Comparison of ENCODE assay signal across 20 mouse cellular contexts in the genomic region with DNA sequence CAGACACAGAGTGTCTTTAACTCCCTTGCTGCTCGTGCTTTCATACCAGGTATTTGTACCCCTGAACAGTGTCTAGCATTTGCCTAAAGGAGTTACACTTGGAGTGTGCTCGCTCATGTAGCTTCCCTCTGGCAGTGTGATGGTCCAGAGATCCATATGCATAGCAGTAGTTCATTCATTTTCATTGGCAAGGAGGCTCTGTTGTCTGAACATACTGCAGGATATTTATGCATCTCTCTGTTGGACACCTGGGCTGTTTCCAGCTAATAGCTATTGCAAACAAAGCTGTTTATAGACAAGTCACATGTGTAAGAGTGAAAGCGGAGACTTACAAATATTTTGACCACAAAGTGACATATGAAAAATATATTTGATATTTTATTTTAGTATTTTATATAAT.
A peak's percentile ranks its signal among the peaks of the same experiment; 100 is the strongest.
DNase-seq lines count a peak whose midpoint lies in the region; ATAC-seq lines count a peak whose summit lies in the region.
"Had no signal": no experiment of that assay in that cellular context is flagged by ENCODE, and none has a peak within 500 bp of the region (broad histone marks: within the 10 kb centered on the region; RNA-seq: fewer than 3 reads in every experiment).

No protein-coding gene starts in this region.

- peaks cover 12% of the 10 kb centered on the region for H3K4me1 ChIP-seq in hindbrain, embryonic 16.5 days (ENCODE audit: control insufficient read depth, insufficient read depth, low read depth, low read length)
- H3K4me1 ChIP-seq in hindbrain, embryonic 14.5 days (replicated peaks; ENCODE audit: control insufficient read depth, insufficient read depth, low read length): no peaks in the 10 kb centered on the region
- H3K4me1 ChIP-seq: neural tube, embryonic 12.5 days had no signal

- H3K27me3 ChIP-seq in hindbrain, embryonic 16.5 days (replicated peaks; ENCODE audit: control insufficient read depth, insufficient read depth, low read length): no peaks in the 10 kb centered on the region
- H3K27me3 ChIP-seq in hindbrain, embryonic 14.5 days (ENCODE audit: control insufficient read depth, insufficient read depth, low read length): no peaks in the 10 kb centered on the region
- H3K27me3 ChIP-seq: hindbrain, embryonic 15.5 days; kidney, embryonic 15.5 days; limb, embryonic 13.5 days; lung, embryonic 15.5 days; neural tube, embryonic 12.5 days had no signal

- H3K9ac ChIP-seq in hindbrain, embryonic 16.5 days (ENCODE audit: low read depth, low read length): no peak overlapping the region
- no peak overlapping the region for H3K9ac ChIP-seq in hindbrain, embryonic 14.5 days
- H3K9ac ChIP-seq: hindbrain, embryonic 15.5 days; kidney, embryonic 15.5 days; limb, embryonic 13.5 days; liver, embryonic 14.5 days; lung, embryonic 15.5 days; neural tube, embryonic 12.5 days had no signal

- H3K4me3 ChIP-seq in hindbrain, embryonic 16.5 days (ENCODE audit: low read length): no peak overlapping the region
- H3K4me3 ChIP-seq in hindbrain, embryonic 14.5 days (replicated peaks; ENCODE audit: low read length): no peak overlapping the region
- H3K4me3 ChIP-seq: hindbrain, embryonic 15.5 days; kidney, embryonic 15.5 days; limb, embryonic 13.5 days; lung, embryonic 15.5 days; neural tube, embryonic 12.5 days had no signal

- H3K9me3 ChIP-seq in hindbrain, embryonic 16.5 days (ENCODE audit: control insufficient read depth, low read length): no peaks in the 10 kb centered on the region
- no peaks in the 10 kb centered on the region for H3K9me3 ChIP-seq in hindbrain, embryonic 14.5 days (ENCODE audit: control insufficient read depth, low read length)
- H3K9me3 ChIP-seq: hindbrain, embryonic 15.5 days; kidney, embryonic 15.5 days; limb, embryonic 13.5 days; lung, embryonic 15.5 days; neural tube, embryonic 12.5 days had no signal

- no peaks in the 10 kb centered on the region for H3K36me3 ChIP-seq in hindbrain, embryonic 16.5 days (ENCODE audit: control insufficient read depth, insufficient read depth, low read length)
- H3K36me3 ChIP-seq in hindbrain, embryonic 14.5 days (replicated peaks; ENCODE audit: control insufficient read depth, insufficient read depth): no peaks in the 10 kb centered on the region
- H3K36me3 ChIP-seq: hindbrain, embryonic 15.5 days; kidney, embryonic 15.5 days; limb, embryonic 13.5 days; lung, embryonic 15.5 days; neural tube, embryonic 12.5 days had no signal

- peak; percentile 17; the same call in 1 of the 2 replicates for ATAC-seq in hindbrain, embryonic 16.5 days
- no peak for ATAC-seq in hindbrain, embryonic 14.5 days (ENCODE audit: low FRiP score)
- ATAC-seq: forebrain, embryonic 16.5 days; intestine, postnatal 0 days had no signal

- DNase-seq in hindbrain, embryonic 14.5 days (ENCODE audit: low spot score): no peak
- peak; percentile 76 for DNase-seq in brain, adult 2 months (ENCODE audit: low read depth, low spot score)
- DNase-seq in cerebellum, adult 11-12 months: peak; percentile 50
- DNase-seq in cerebellum, postnatal 14 days: peak; percentile 63 to 69
- DNase-seq in ovary, postnatal 14 days (ENCODE audit: low spot score): no peak
- DNase-seq in ovary, adult 18-20 months (ENCODE audit: low spot score): no peak
- DNase-seq: adrenal gland, adult 8-10 months; gastrocnemius, postnatal 36 days; kidney, postnatal 4 days; lung, postnatal 4 days; thymus, postnatal 14 days had no signal

- WGBS in hindbrain, embryonic 16.5 days: 39% methylated on average over 3 of the region's 3 CpGs
- WGBS in hindbrain, embryonic 14.5 days: 53% methylated on average over 3 of the region's 3 CpGs

- no peak overlapping the region for H3K4me2 ChIP-seq in hindbrain, embryonic 16.5 days (ENCODE audit: low read length)
- no peak overlapping the region for H3K4me2 ChIP-seq in hindbrain, embryonic 14.5 days (replicated peaks)
- H3K4me2 ChIP-seq: hindbrain, embryonic 15.5 days; kidney, embryonic 15.5 days; limb, embryonic 13.5 days; lung, embryonic 15.5 days; neural tube, embryonic 12.5 days had no signal

- H3K27ac ChIP-seq in hindbrain, embryonic 16.5 days (ENCODE audit: low read depth, low read length): no peak overlapping the region
- no peak overlapping the region for H3K27ac ChIP-seq in hindbrain, embryonic 14.5 days
- H3K27ac ChIP-seq: hindbrain, embryonic 15.5 days; kidney, embryonic 15.5 days; limb, embryonic 13.5 days; liver, embryonic 14.5 days; lung, embryonic 15.5 days; neural tube, embryonic 12.5 days had no signal

Comparison
In these comparisons a context has a peak if more than half of its experiments do, and no peak if none do; other contexts are left out.
1. DNase-seq: peak in brain, adult 2 months (single experiment), cerebellum, adult 11-12 months (single experiment) and cerebellum, postnatal 14 days (2 of 2); none in hindbrain, embryonic 14.5 days (single experiment), ovary, postnatal 14 days (single experiment) and ovary, adult 18-20 months (single experiment).